Mouse (Mus musculus) midbrain, embryonic 14.5 days (tissue): ENCODE results near the gene Pgghg. TPM values are rescaled to one million over a fixed set of nuclear protein-coding genes. Genes with fewer than 3 reads are reported as not detected.
"Not testable (repeated sequence)": the region's sequence is repeated elsewhere in the genome, so short reads cannot be mapped to it uniquely, and the experiment has no call there.

Experiments
- ATAC-seq: fragments of 200-750 bp; cut with Nextera tagmentation; 2 replicates; pipeline ENCODE4 v1.8.0; 2017; ENCODE audit warnings: moderate number of reproducible peaks, moderate library complexity; ENCODE audit not compliant: low FRiP score, low TSS enrichment
- DNase-seq: peaks from one replicate; pipeline ENCODE4 v3.0.0-alpha.2; 2015
- H3K27ac ChIP-seq: fragments of 300-500 bp; sonication (generic); replicated peaks from 2 replicates; pipeline ENCODE4 v1.5.1; 2014; ENCODE audit warnings: mild to moderate bottlenecking, low read depth, low read length, moderate library complexity
- H3K27me3 ChIP-seq: fragments of 300-500 bp; sonication (generic); 2 replicates; pipeline ENCODE4 v1.6.1; 2014; ENCODE audit warnings: low read length, control low read depth, mixed read lengths; ENCODE audit not compliant: control insufficient read depth, insufficient read depth
- H3K36me3 ChIP-seq: fragments of 300-500 bp; sonication (generic); 2 replicates; pipeline ENCODE4 v1.6.1; 2014; ENCODE audit warnings: low read length, control low read depth; ENCODE audit not compliant: control insufficient read depth, insufficient read depth
- H3K4me1 ChIP-seq: fragments of 300-500 bp; sonication (generic); 2 replicates; pipeline ENCODE4 v1.6.1; 2014; ENCODE audit warnings: mild to moderate bottlenecking, antibody characterized with exemption, low read length, control low read depth; ENCODE audit not compliant: control insufficient read depth, insufficient read depth
- H3K4me2 ChIP-seq: fragments of 300-500 bp; sonication (generic); 2 replicates; pipeline ENCODE4 v1.6.1; 2014; ENCODE audit warnings: mild to moderate bottlenecking, low read length, moderate library complexity
- H3K4me3 ChIP-seq: fragments of 300-500 bp; sonication (generic); replicated peaks from 2 replicates; pipeline ENCODE4 v1.5.1; 2014; ENCODE audit warnings: low read depth, low read length
- H3K9ac ChIP-seq: fragments of 300-500 bp; sonication (generic); replicated peaks from 2 replicates; pipeline ENCODE4 v1.6.1; 2014; ENCODE audit warnings: mild to moderate bottlenecking, low read length, moderate library complexity
- H3K9me3 ChIP-seq: fragments of 300-500 bp; sonication (generic); 2 replicates; pipeline ENCODE4 v1.6.1; 2016; ENCODE audit warnings: low read length, control low read depth, mixed read lengths; ENCODE audit not compliant: control insufficient read depth
- WGBS: fragments of 180-500 bp; shearing (Covaris S2); extraction: QIAGEN DNeasy Blood & Tissue Kit; methylation state at CpG from one replicate; pipeline ENCODE4 v1.1.7; 2014; 5-methylcytosine and 5-hydroxymethylcytosine counted together
- polyA plus RNA-seq: library from polyadenylated mRNA; unstranded; fragments of >200 nt; fragmentation: Nextera tagmentation; extraction: Ambion mirVana; gene quantifications from 2 replicates; pipeline ENCODE4 v1.2.1, GENCODE M21; 2014

The Pgghg gene
- polyA plus RNA-seq, 1 experiment from 2014 or later: 7.4 TPM

GRCm38 (mm10) chr7:140967862-140968591 lies 26.8 kb downstream of the Pgghg start:
- H3K9ac ChIP-seq: no peak overlapping the region
- no peaks in the 10 kb centered on the region for H3K36me3 ChIP-seq
- H3K4me3 ChIP-seq: no peak overlapping the region
- WGBS: 8% methylated on average over 14 of the region's 14 CpGs
- ATAC-seq (no peak), DNase-seq (peak; percentile 23)
- no peak overlapping the region for H3K27ac ChIP-seq
- no peak overlapping the region for H3K4me2 ChIP-seq
- H3K27me3 ChIP-seq: no peaks in the 10 kb centered on the region
- no peaks in the 10 kb centered on the region for H3K4me1 ChIP-seq
- H3K9me3 ChIP-seq: no peaks in the 10 kb centered on the region

- H3K9ac ChIP-seq, H3K27me3 ChIP-seq, H3K4me2 ChIP-seq, ATAC-seq, H3K27ac ChIP-seq, H3K9me3 ChIP-seq, H3K4me3 ChIP-seq, DNase-seq, H3K36me3 ChIP-seq, H3K4me1 ChIP-seq: not testable (repeated sequence)
- WGBS: 25% methylated on average over 3 of the region's 3 CpGs
Measured at GRCm38 (mm10) chr7:140968710-140969109, 27.5 kb downstream of the Pgghg start.

GRCm38 (mm10) chr7:140970931-140971330 lies 29.7 kb downstream of the Pgghg start:
- 0 out of 2 replicates have a peak, but pooled peaks cover 2% of the 10 kb centered on the region for H3K4me1 ChIP-seq
- H3K9ac ChIP-seq: no peak overlapping the region
- H3K36me3 ChIP-seq: no peaks in the 10 kb centered on the region
- no peaks in the 10 kb centered on the region for H3K9me3 ChIP-seq
- H3K4me3 ChIP-seq: no peak overlapping the region
- WGBS: 51% methylated on average over 7 of the region's 7 CpGs
- no peak for DNase-seq
- H3K27ac ChIP-seq: no peak overlapping the region
- no peak overlapping the region for H3K4me2 ChIP-seq
- ATAC-seq: no peak
- H3K27me3 ChIP-seq: no peaks in the 10 kb centered on the region

GRCm38 (mm10) chr7:140971479-140972171 lies 30.4 kb downstream of the Pgghg start:
- DNase-seq (no peak), ATAC-seq (no peak)
- Histone ChIP-seq H3K27ac (no peak overlapping the region), H3K9me3 (no peaks in the 10 kb centered on the region), H3K36me3 (no peaks in the 10 kb centered on the region), H3K4me2 (no peak overlapping the region), H3K4me3 (no peak overlapping the region), H3K27me3 (no peaks in the 10 kb centered on the region), H3K9ac (no peak overlapping the region), H3K4me1 (0 out of 2 replicates have a peak, but pooled peaks cover 2% of the 10 kb centered on the region)
- WGBS: 86% methylated on average over 8 of the region's 8 CpGs

GRCm38 (mm10) chr7:140973396-140974165 lies 32.4 kb downstream of the Pgghg start:
- Histone ChIP-seq H3K27ac (no peak overlapping the region), H3K4me3 (no peak overlapping the region), H3K9me3 (no peaks in the 10 kb centered on the region), H3K9ac (no peak overlapping the region), H3K4me2 (no peak overlapping the region), H3K27me3 (no peaks in the 10 kb centered on the region), H3K4me1 (0 out of 2 replicates have a peak, but pooled peaks cover 2% of the 10 kb centered on the region), H3K36me3 (no peaks in the 10 kb centered on the region)
- no peak for ATAC-seq
- DNase-seq: no peak
- 27% methylated on average over 14 of the region's 14 CpGs for WGBS

GRCm38 (mm10) chr7:140974940-140975339 lies 33.7 kb downstream of the Pgghg start:
- 0 out of 2 replicates have a peak, but pooled peaks cover 2% of the 10 kb centered on the region for H3K4me1 ChIP-seq
- ATAC-seq (no peak), DNase-seq (no peak)
- no peaks in the 10 kb centered on the region for H3K27me3 ChIP-seq
- H3K4me2 ChIP-seq: no peak overlapping the region
- H3K36me3 ChIP-seq: no peaks in the 10 kb centered on the region
- no peaks in the 10 kb centered on the region for H3K9me3 ChIP-seq
- 11% methylated on average over 9 of the region's 9 CpGs for WGBS
- H3K9ac ChIP-seq: no peak overlapping the region
- no peak overlapping the region for H3K27ac ChIP-seq
- no peak overlapping the region for H3K4me3 ChIP-seq

GRCm38 (mm10) chr7:140975465-140975864 lies 34.3 kb downstream of the Pgghg start:
- H3K27ac ChIP-seq: no peak overlapping the region
- H3K4me1 ChIP-seq: 0 out of 2 replicates have a peak, but pooled peaks cover 2% of the 10 kb centered on the region
- no peak overlapping the region for H3K4me2 ChIP-seq
- no peaks in the 10 kb centered on the region for H3K9me3 ChIP-seq
- H3K36me3 ChIP-seq: no peaks in the 10 kb centered on the region
- H3K9ac ChIP-seq: no peak overlapping the region
- DNase-seq (no peak), ATAC-seq (no peak)
- no peaks in the 10 kb centered on the region for H3K27me3 ChIP-seq
- WGBS: 20% methylated on average over 3 of the region's 3 CpGs
- H3K4me3 ChIP-seq: no peak overlapping the region

GRCm38 (mm10) chr7:140976720-140977119 lies 35.5 kb downstream of the Pgghg start:
- not testable (repeated sequence) for DNase-seq, H3K9ac ChIP-seq, H3K27me3 ChIP-seq, H3K9me3 ChIP-seq, H3K36me3 ChIP-seq, H3K4me2 ChIP-seq, H3K4me3 ChIP-seq, H3K27ac ChIP-seq, H3K4me1 ChIP-seq, ATAC-seq
- WGBS: 95% methylated on average over 9 of the region's 9 CpGs
